Mouse (Mus musculus) ES-E14 (cell line): ENCODE data around the gene Tacc3.

Experiments
- CHD2 ChIP-seq: IDR thresholded peaks from 2 replicates; pipeline ENCODE4 v1.6.1; 2014; ENCODE audit warnings: mild to moderate bottlenecking, low read depth, low read length, inconsistent platforms
- MAFK ChIP-seq: IDR thresholded peaks from 2 replicates; pipeline ENCODE4 v1.6.1; 2014; ENCODE audit warnings: mild to moderate bottlenecking, low read depth, low read length, inconsistent platforms; ENCODE audit not compliant: insufficient read depth
- ZC3H11A ChIP-seq: IDR thresholded peaks from 2 replicates; pipeline ENCODE4 v1.6.1; 2012; ENCODE audit warnings: low read depth, mild to moderate bottlenecking, inconsistent platforms, low read length, borderline replicate concordance

DNA sequence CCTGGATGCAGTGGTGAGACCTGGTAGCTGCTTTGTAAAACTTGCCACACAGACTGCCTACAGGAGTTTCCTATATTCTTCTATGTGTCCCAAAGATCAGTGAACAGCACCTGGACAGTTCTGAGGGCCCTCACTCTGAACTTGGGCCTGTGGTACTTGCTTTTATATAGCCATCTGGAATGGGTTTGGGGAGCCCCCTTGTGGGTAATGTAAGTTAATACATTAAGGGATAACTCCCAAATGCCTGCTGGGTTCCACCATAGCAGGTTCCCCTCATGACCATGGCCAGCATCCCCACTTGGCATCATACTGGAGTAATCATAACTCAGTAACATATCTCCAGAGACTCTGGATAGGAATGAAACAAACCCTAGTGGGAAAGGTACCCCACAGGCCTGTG lies 10.3 kb downstream of the Tacc3 start:
- TF ChIP-seq ZC3H11A (no peak), CHD2 (no peak), MAFK (no peak)
